Mouse (Mus musculus) thymus, adult 2 months (tissue): ENCODE data around the gene Ap2a1.

Experiments used
- CTCF ChIP-seq: fragments of 200-500 bp; IDR thresholded peaks from 2 replicates; pipeline ENCODE4 v1.5.1; 2012; ENCODE audit warnings: mild to moderate bottlenecking, control low read depth, low read length, moderate library complexity, borderline replicate concordance; ENCODE audit not compliant: control insufficient read depth, poor library complexity, insufficient read depth; ENCODE audit errors: extremely low read depth
- POLR2A ChIP-seq: fragments of 200-500 bp; IDR thresholded peaks from 2 replicates; pipeline ENCODE4 v1.6.1; 2012; ENCODE audit warnings: mild to moderate bottlenecking, low read length, control low read depth, moderate library complexity; ENCODE audit not compliant: control insufficient read depth, poor library complexity, insufficient read depth; ENCODE audit errors: extremely low read depth

GRCm38 (mm10) chr7:44938680-44939079, 9.4 kb upstream of the Ap2a1 start:
- TF ChIP-seq CTCF: no peak
- no peak for TF ChIP-seq POLR2A
